Mouse (Mus musculus): ENCODE measurements around the gene Bcl2a1d.
"Not testable (repeated sequence)": the region's sequence is repeated elsewhere in the genome, so short reads cannot be mapped to it uniquely, and the experiment has no call there.

DNA sequence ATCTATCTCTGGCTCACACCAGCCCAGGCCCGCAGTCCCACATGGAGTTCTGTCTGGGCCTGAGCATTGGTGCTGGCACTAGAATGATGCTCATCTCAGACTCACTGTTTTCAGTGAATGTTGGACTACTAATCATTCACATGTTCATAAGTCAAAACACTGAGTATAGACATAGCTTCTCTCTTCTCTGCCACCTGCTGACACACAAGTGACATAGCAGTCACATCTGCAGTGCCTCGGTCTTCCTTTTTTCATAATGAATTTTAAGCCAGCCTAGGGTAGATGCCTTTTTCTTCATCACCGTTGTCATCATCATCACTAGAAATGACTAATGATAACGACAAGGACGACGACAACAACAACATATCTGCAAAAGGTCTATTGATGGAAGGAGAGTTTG, 38.5 kb upstream of the Bcl2a1d start:
- not testable (repeated sequence) for TF ChIP-seq CTCF (IDR thresholded peaks at IDR 0.05; ENCODE audit: extremely low read depth, insufficient read length, insufficient replicate concordance, low read depth, low read length); POLR2A (IDR thresholded peaks at IDR 0.05; ENCODE audit: low read depth, low read length)
